Mouse (Mus musculus): ENCODE results near the gene Macrod2.

Gene Macrod2

GRCm38 (mm10) chr2:141180656-141181055 is 785.5 kb downstream of the Macrod2 start:
- DNase-seq (ENCODE audit: low read depth in 2 of 2, low spot score in 2 of 2) = no peak

GRCm38 (mm10) chr2:141182034-141182759 is 787.1 kb downstream of the Macrod2 start:
- DNase-seq (ENCODE audit: low read depth in 2 of 2, low spot score in 2 of 2) = no peak

- DNase-seq (ENCODE audit: low read depth in 2 of 2, low spot score in 2 of 2) = no peak
Observed at GRCm38 (mm10) chr2:141194476-141194875, 799.4 kb downstream of the Macrod2 start.

DNA sequence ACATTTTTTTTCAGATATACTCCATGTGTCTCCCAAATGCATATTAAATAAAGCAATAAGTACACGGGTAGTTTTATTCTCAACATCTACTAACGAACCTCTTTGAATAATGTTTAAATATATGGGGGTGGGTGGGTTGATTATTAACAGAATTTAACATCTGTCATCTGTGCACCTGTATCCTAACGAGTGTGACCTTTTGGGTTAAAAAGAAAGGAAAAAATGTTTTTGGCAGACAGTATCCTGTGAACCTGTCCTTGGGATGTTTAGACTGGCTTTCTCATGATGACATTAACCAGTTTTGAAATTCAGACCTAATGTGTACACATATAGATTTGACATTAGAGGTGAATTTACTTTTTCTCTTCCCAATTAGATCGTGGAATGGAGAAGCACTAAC is 805.4 kb downstream of the Macrod2 start:
- no peak for DNase-seq (ENCODE audit: low read depth in 2 of 2, low spot score in 2 of 2)

GRCm38 (mm10) chr2:141201303-141202014 is 806.4 kb downstream of the Macrod2 start:
- no peak for DNase-seq (ENCODE audit: low read depth in 2 of 2, low spot score in 2 of 2)

- no peak for DNase-seq (ENCODE audit: low read depth in 2 of 2, low spot score in 2 of 2)
Observed at GRCm38 (mm10) chr2:141202015-141202364, 806.9 kb downstream of the Macrod2 start.

- DNase-seq (ENCODE audit: low read depth in 2 of 2, low spot score in 2 of 2) = no peak
Observed at GRCm38 (mm10) chr2:141211346-141211745, 816.2 kb downstream of the Macrod2 start.

GRCm38 (mm10) chr2:141212291-141212690 is 817.2 kb downstream of the Macrod2 start:
- DNase-seq (ENCODE audit: low read depth in 2 of 2, low spot score in 2 of 2) = no peak

- no peak for DNase-seq (ENCODE audit: low read depth in 2 of 2, low spot score in 2 of 2)
Observed at GRCm38 (mm10) chr2:141217490-141217889, 822.4 kb downstream of the Macrod2 start.

DNA sequence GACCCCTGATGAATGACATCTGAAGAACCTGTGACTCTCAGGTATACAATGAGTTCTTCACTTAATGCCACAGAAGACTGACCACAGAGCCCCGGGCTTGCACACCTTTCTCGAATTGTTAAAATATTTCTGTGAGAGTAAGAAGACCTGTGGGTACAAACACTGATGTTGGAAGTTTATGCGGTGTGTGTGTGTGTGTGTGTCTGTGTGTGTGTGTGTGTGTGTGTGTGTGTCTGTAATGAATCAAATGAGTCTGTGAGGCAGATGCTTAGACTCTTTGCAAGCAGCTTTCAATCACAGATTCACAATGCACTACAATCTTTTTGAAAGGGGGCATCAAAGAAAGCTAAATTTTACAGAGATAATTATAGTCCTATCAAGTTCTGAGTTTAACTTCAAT is 822.8 kb downstream of the Macrod2 start:
- DNase-seq (ENCODE audit: low read depth in 2 of 2, low spot score in 2 of 2) = no peak

GRCm38 (mm10) chr2:141228809-141229208 is 833.7 kb downstream of the Macrod2 start:
- DNase-seq (ENCODE audit: low read depth in 2 of 2, low spot score in 2 of 2) = no peak

DNA sequence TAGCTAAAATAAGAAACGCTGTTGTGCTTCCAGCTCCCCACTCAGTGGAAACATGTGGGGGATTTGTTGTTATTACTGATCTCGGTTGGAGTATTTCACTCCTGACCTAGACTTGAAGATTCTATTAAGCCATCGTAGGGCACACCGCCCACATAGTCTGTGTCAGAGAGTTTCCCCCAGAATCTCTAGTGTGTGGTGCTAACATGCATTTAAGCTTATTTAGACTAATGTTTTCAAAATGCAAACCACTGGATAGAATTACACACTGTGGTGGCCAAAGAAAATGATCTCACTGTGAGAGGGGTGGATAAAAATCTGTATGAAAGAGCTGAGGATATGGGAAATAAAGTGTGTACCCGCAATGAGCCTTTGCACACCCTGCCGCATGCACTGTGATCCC is 834.7 kb downstream of the Macrod2 start:
- DNase-seq (ENCODE audit: low read depth in 2 of 2, low spot score in 2 of 2) = no peak

DNA sequence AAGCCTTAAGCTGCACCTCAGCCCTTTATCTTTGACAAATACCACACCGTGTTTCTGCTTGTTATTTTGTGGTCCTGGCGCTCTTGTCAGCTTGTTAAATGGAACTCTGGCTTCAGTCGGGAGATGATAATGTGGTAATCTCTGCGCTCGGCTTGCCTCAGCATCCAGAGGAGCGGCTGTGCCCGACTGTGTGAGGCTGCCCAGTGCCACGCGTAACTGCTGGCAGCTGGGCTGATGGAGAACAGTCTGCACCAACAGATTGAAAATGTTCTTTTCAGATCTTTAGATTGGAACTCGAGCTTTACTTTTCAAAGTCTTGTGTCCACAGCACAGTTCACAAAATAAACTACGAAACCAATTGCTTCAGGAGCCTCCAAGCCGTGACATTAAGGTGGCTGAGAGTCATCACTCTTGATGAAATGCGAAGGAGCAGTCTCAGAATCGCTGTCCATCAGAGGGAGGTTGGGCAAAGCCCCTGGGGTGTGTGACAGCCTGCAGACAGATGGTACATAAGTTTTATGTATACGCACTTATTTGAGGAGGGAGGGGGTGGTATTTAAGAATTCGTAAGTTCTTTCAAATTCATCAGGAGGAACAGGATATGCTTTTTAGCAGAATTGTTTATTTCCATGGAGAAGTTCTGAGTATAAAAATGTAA is 836.0 kb downstream of the Macrod2 start:
- no peak for DNase-seq (ENCODE audit: low read depth in 2 of 2, low spot score in 2 of 2)

DNA sequence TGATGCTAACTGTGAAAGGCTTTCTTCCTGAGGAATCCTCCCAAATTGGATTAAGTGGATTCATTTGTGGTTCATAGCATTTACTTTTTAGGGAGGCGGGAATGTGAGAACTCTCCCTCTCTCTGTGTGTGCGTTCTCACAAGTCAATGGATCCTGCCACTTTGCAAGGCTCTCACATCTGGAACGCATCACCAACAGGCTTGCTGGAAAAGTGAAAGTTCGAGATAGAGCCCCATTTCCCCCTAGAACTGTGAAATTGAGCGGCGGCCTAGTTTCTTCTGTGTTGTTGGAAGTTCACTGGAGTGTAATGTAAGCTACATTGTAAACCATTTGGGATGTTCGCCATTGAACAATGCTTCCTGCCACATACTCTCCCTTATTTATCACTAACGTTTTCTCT is 839.2 kb downstream of the Macrod2 start:
- DNase-seq (ENCODE audit: low read depth in 2 of 2, low spot score in 2 of 2) = no peak

DNA sequence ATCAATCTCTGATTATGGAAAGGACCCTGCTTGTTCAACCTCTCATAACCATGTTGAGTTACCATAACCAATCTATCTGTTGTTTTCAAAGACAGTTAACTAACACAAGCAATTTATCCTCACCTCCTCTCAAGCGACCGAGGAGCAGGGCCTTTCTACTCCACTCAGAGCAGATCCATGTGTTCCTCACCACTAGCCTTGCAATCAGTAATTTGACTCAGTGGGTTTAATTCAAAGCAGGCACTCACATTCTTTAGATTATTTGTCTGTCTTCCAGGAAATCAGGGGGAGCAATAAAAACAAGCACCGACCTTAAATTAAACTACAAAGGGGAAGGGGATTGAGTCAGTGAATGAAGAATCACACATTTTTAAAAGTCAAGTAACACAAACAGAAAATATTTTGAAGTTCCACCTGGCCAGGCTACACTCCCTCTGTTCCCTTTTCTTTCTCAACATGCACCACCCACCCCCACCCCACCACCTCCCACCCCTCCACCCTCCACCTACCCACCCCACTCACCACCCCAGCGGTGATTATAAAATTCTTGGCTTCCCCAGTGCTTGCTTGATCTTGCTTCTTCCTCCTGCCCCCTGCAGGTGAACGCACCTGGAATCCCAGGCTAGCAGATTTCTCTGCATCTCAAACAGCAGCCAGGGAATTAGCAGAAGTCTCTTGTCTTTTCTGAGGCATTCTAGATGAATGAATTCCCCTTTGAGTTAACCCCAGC is 839.8 kb downstream of the Macrod2 start:
- no peak for DNase-seq (ENCODE audit: low read depth in 2 of 2, low spot score in 2 of 2)

GRCm38 (mm10) chr2:141247680-141248079 is 852.6 kb downstream of the Macrod2 start:
- no peak for DNase-seq (ENCODE audit: low read depth in 2 of 2, low spot score in 2 of 2)

GRCm38 (mm10) chr2:141264582-141264981 is 869.5 kb downstream of the Macrod2 start:
- DNase-seq (ENCODE audit: low read depth in 2 of 2, low spot score in 2 of 2) = no peak

- no peak for DNase-seq (ENCODE audit: low read depth in 2 of 2, low spot score in 2 of 2)
Observed at GRCm38 (mm10) chr2:141266591-141266990, 871.5 kb downstream of the Macrod2 start.

DNA sequence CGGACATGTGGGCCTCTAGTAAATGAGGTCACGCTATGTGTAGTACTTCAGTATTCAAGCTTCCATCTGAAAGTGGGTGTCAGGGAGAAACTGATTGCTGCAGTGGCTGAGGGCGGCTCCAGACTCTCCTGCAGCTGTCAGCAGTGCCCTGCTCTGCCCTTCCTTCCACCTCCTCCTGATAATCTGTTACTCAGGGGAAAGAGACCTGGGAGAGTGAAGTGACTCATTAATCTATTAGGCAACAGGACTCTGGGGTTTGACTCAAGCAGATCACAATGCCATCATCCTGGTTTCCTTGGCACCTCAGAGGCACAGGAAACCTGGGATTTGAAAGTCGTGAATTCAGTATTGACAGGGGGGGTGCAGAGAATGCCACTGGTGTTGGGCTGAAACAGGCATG is 876.4 kb downstream of the Macrod2 start:
- DNase-seq (ENCODE audit: low read depth in 2 of 2, low spot score in 2 of 2) = no peak

DNA sequence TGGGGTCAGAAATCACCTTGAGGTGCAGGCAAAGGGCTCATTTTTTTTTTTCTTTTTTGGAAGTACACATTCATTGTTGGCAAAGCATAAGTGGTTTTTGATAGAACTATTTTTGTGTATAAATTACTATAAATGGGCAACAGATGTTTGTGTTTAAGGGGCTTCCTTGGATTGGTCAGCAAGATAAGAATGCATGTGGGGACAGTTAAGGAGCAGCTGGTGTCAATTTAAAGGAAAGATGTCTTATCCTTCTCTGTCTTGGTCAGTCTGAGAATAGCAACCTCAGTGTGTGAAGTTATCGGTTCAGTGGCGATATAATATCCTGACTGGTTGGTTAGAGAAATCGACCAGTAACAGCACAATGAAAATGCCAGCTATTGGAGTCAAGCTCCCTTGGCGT is 877.9 kb downstream of the Macrod2 start:
- DNase-seq (ENCODE audit: low read depth in 2 of 2, low spot score in 2 of 2) = no peak

DNA sequence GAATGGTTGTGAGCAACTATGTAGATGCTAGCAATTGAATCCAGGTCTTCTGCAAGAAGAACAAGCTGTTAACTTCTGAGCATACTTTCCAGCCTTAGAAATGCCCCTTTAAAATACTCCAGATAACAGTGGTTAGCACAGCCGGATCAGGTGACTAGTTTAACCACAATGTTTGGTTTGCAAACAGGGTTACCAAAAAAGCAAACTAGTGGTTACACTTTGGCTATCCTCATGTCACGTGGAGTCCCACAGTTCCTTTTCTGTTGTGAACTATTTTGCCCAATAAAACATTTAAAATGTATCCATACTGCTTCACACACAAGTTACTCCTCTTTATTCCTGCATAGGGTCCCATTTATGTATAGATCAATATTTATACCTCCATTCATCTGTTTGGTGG is 879.2 kb downstream of the Macrod2 start:
- no peak for DNase-seq (ENCODE audit: low read depth in 2 of 2, low spot score in 2 of 2)

Measured in CD8-positive naive resting alpha-beta T cell, adult 2 months (primary cell).